In the genomic region with DNA sequence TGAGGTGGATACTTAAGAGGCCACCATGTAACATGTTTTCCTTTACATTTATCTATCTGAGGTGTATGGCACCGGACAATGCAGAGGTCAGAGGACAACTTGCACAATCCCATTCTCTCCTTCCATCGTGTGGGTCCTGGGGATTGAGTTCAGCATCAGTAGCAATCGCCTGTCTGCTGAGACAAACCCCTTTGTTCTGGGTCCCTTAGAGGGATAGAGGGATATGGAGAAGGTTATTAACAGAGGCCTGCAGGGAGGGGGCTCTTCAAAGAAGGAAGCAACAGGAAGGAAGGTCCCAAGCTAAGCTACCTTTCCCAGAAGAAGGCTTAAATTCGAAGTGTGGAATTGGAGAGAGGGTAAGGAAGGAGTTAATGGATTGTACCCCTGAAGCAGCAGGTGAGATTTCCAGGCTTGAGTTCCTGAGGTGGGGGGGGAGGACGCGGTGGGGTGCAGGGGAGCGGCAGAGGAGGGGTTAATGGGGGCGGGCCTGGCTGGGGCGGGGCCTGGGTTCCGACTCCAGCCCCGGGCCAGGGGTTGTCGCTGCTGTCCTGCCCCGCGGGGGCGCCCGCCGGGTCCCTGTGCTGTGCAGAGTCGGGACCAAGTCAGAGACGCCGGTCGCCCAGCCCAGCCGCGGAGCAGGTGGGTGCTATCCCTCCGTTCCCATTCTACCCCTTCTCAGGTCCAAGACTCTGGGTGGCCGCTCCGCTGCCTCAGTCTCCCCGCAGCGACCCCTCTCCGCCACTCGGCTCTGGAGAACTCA, we compare ENCODE assay signal across 8 mouse cellular contexts. TPM values are rescaled to one million over a fixed set of nuclear protein-coding genes. Genes with fewer than 3 reads are reported as not detected.
DNase-seq lines count a peak whose midpoint lies in the region; ATAC-seq and TF ChIP-seq lines count a peak whose summit lies in the region.

A gene (plus strand): TSS at position 543 of the 760 bp plus-strand sequence.

- no peaks in the 10 kb centered on the region for H3K9me3 ChIP-seq in embryonic facial prominence, embryonic 10.5 days
- no peaks in the 10 kb centered on the region for H3K9me3 ChIP-seq in limb, embryonic 14.5 days (ENCODE audit: control insufficient read depth, low read length)
- H3K9me3 ChIP-seq in midbrain, embryonic 14.5 days (ENCODE audit: control insufficient read depth, low read length), result no peaks in the 10 kb centered on the region

- no peak for TF ChIP-seq POLR2A in limb, embryonic 14.5 days (IDR thresholded peaks at IDR 0.05; ENCODE audit: borderline replicate concordance, extremely low read depth, insufficient read depth, insufficient read length)

- H3K9ac ChIP-seq in limb, embryonic 14.5 days (ENCODE audit: low read depth, low read length, severe bottlenecking), result peak within 1 kb of the TSS; percentile 56
- H3K9ac ChIP-seq in midbrain, embryonic 14.5 days (replicated peaks; ENCODE audit: low read length), result peak within 1 kb of the TSS; percentile 54

- no peaks in the 10 kb centered on the region for H3K36me3 ChIP-seq in embryonic facial prominence, embryonic 10.5 days (replicated peaks)
- no peaks in the 10 kb centered on the region for H3K36me3 ChIP-seq in limb, embryonic 14.5 days (ENCODE audit: control insufficient read depth, insufficient read depth, low read length)
- no peaks in the 10 kb centered on the region for H3K36me3 ChIP-seq in midbrain, embryonic 14.5 days (ENCODE audit: control insufficient read depth, insufficient read depth, low read length)

- intact Hi-C loops in heart, postnatal 14 days (cut with DNase I), result no loop called here

- H3K4me3 ChIP-seq in embryonic facial prominence, embryonic 10.5 days, result peak within 1 kb of the TSS; percentile 61
- H3K4me3 ChIP-seq in limb, embryonic 14.5 days (replicated peaks; ENCODE audit: low read length), result peak within 1 kb of the TSS; percentile 53
- peak within 1 kb of the TSS; percentile 38 for H3K4me3 ChIP-seq in midbrain, embryonic 14.5 days (replicated peaks; ENCODE audit: low read depth, low read length)

- peaks cover 41% of the 10 kb centered on the region for H3K27me3 ChIP-seq in embryonic facial prominence, embryonic 10.5 days (replicated peaks; ENCODE audit: low read depth, poor library complexity, severe bottlenecking)
- no peaks in the 10 kb centered on the region for H3K27me3 ChIP-seq in limb, embryonic 14.5 days (ENCODE audit: control insufficient read depth, insufficient read depth, low read length)
- no peaks in the 10 kb centered on the region for H3K27me3 ChIP-seq in midbrain, embryonic 14.5 days (ENCODE audit: control insufficient read depth, insufficient read depth, low read length)

- H3K27ac ChIP-seq in embryonic facial prominence, embryonic 10.5 days (replicated peaks), result peak within 1 kb of the TSS; percentile 63
- H3K27ac ChIP-seq in limb, embryonic 14.5 days (replicated peaks; ENCODE audit: low read depth, low read length), result no peak within 1 kb of the TSS
- no peak within 1 kb of the TSS for H3K27ac ChIP-seq in midbrain, embryonic 14.5 days (replicated peaks; ENCODE audit: low read depth, low read length)

- 3% methylated on average over 30 of the region's 30 CpGs for WGBS in embryonic facial prominence, embryonic 10.5 days
- 3% methylated on average over 15 of the region's 30 CpGs for WGBS in limb, embryonic 14.5 days
- 1% methylated on average over 30 of the region's 30 CpGs for WGBS in midbrain, embryonic 14.5 days

- DNase-seq in kidney, adult 18-20 months, result peak; percentile 37
- DNase-seq in kidney, adult 9 months, result no peak
- peak; percentile 76 for DNase-seq in embryonic facial prominence, embryonic 10.5 days (ENCODE audit: low spot score)
- peak; percentile 68 to 71 for DNase-seq in heart, postnatal 14 days
- no peak for DNase-seq in limb, embryonic 14.5 days (ENCODE audit: low spot score)
- DNase-seq in midbrain, embryonic 14.5 days, result peak; percentile 60
- DNase-seq in yolk sac, embryonic 10.5 days (ENCODE audit: low spot score), result no peak
- DNase-seq in cerebellum, postnatal 36 days, result no peak

- peak; percentile 61; the same call in 1 of the 2 replicates for ATAC-seq in limb, embryonic 14.5 days (ENCODE audit: low FRiP score, low read depth)
- peak; percentile 64; the same call in 1 of the 2 replicates for ATAC-seq in midbrain, embryonic 14.5 days (ENCODE audit: low FRiP score, low TSS enrichment)

- H3K4me2 ChIP-seq in limb, embryonic 14.5 days (replicated peaks; ENCODE audit: low read depth, low read length, severe bottlenecking), result peak within 1 kb of the TSS; percentile 73
- H3K4me2 ChIP-seq in midbrain, embryonic 14.5 days (ENCODE audit: low read length), result peak within 1 kb of the TSS; percentile 67

- peaks cover 32% of the 10 kb centered on the region for H3K4me1 ChIP-seq in embryonic facial prominence, embryonic 10.5 days
- peaks cover 28% of the 10 kb centered on the region for H3K4me1 ChIP-seq in limb, embryonic 14.5 days (ENCODE audit: control insufficient read depth, insufficient read depth, low read length)
- peaks cover 9% of the 10 kb centered on the region for H3K4me1 ChIP-seq in midbrain, embryonic 14.5 days (ENCODE audit: control insufficient read depth, insufficient read depth, low read length)

RNA-seq across cellular contexts. Expression of the gene that starts here (rescaled TPM):
- 1.7 and 2.0 TPM in 2 replicates for polyA plus RNA-seq in embryonic facial prominence, embryonic 10.5 days (2016; fragmentation: Nextera tagmentation; extraction: Ambion mirVana)
- 10 to 100 TPM in 1 of 2 experiments, 1 to 10 TPM in 1; 9.9 to 11.2 TPM for total RNA-seq in heart, postnatal 14 days (2021)
- polyA plus RNA-seq in limb, embryonic 14.5 days (2012; rRNA removed), result 9.2 and 15.5 TPM in 2 replicates
- 4.0 and 4.4 TPM in 2 replicates for polyA plus RNA-seq in limb, embryonic 14.5 days (2014; fragmentation: Nextera tagmentation; extraction: Ambion mirVana)
- 1.8 and 2.5 TPM in 2 replicates for polyA plus RNA-seq in midbrain, embryonic 14.5 days (2014; fragmentation: Nextera tagmentation; extraction: Ambion mirVana)

Comparison
In these comparisons a context has a peak if more than half of its experiments do, and no peak if none do; other contexts are left out.
1. DNase-seq: peak in kidney, adult 18-20 months (single experiment), embryonic facial prominence, embryonic 10.5 days (single experiment), heart, postnatal 14 days (2 of 2) and midbrain, embryonic 14.5 days (single experiment); none in kidney, adult 9 months (single experiment), limb, embryonic 14.5 days (single experiment), yolk sac, embryonic 10.5 days (single experiment) and cerebellum, postnatal 36 days (0 of 2).
2. Peak in every context shown above with its lines, with median percentiles within 50 percentile points of each other: H3K4me3 ChIP-seq.